Mouse (Mus musculus) CH12.LX (cell line): ENCODE measurements at regions not wholly inside any gene's neighbourhood (a gene's known extent, or its start where the extent isn't known, plus 50 kb on each side); places are given as distances from the start of the nearest gene placed in this dataset.

Experiments
- CTCF ChIP-seq, 2 experiments: IDR thresholded peaks in 1 of 2; conservative IDR thresholded peaks in 1 of 2; 2 replicates each; pipeline ENCODE4 v1.5.1; 2011 to 2012; ENCODE audit warnings: low read depth in 2 of 2, low read length in 2 of 2, improper control_type of control experiment in 1 of 2, inconsistent platforms in 1 of 2, mild to moderate bottlenecking in 1 of 2, moderate library complexity in 1 of 2
- MAFK ChIP-seq: IDR thresholded peaks from 2 replicates; pipeline ENCODE4 v1.6.1; 2011; ENCODE audit warnings: low read length, improper control_type of control experiment; ENCODE audit not compliant: insufficient replicate concordance
- ZMIZ1 ChIP-seq: IDR thresholded peaks from 2 replicates; pipeline ENCODE4 v1.6.1; 2012; ENCODE audit warnings: low read depth, mild to moderate bottlenecking, inconsistent platforms, low read length, improper control_type of control experiment

GRCm38 (mm10) chr3:137109786-137110185 lies 231.1 kb upstream of the Emcn start:
- TF ChIP-seq MAFK (no peak), CTCF (conservative IDR thresholded peaks at IDR 0.05 in 1 of 2, IDR thresholded peaks at IDR 0.05 in 1 of 2; ENCODE audit: low read depth in 2 of 2, low read length in 2 of 2) (no peak), ZMIZ1 (no peak)
